21 mouse cellular contexts compared by ENCODE assay signal in genomic region chr9:114612566-114612965, GRCm38 (mm10). TPM values are rescaled to one million over a fixed set of nuclear protein-coding genes. Genes with fewer than 3 reads are reported as not detected.
A peak's percentile ranks its signal among the peaks of the same experiment; 100 is the strongest.
DNase-seq lines count a peak whose midpoint lies in the region.
"Had no signal": no experiment of that assay in that cellular context is flagged by ENCODE, and none has a peak within 500 bp of the region (broad histone marks: within the 10 kb centered on the region; RNA-seq: fewer than 3 reads in every experiment).

No protein-coding gene starts in this region.

- peak; percentile 37 for DNase-seq in adrenal gland, postnatal 14 days
- no peak for DNase-seq in adrenal gland, adult 8-10 months
- peak; percentile 5 for DNase-seq in thymus, postnatal 0 days (ENCODE audit: low spot score)
- no peak for DNase-seq in thymus, adult 18-20 months
- peak; percentile 55 for DNase-seq in ZHBTc4 (ENCODE audit: low read depth, low spot score)
- no peak for DNase-seq in testis, postnatal 10 days (ENCODE audit: low spot score)
- no peak for DNase-seq in liver
- DNase-seq: cerebellum, adult 11 months; cerebellum, adult 9-11 months; embryo, embryonic 11 days; heart, postnatal 10 days; kidney, adult 11 months; kidney, postnatal 14 days; layer of hippocampus, adult 9-11 months; lung, embryonic 14.5 days; right cerebral cortex, postnatal 25 days had no signal

RNA-seq across cellular contexts. Expression of gene Cnot10, which starts 27.4 kb away (rescaled TPM):
- 33.9 and 36.5 TPM in 2 replicates for total RNA-seq in adrenal gland, postnatal 14 days (2021)
- total RNA-seq in adrenal gland, adult 8-10 months (2022), result 10 to 100 TPM; 42.5 to 51.1 (median 44.4) TPM
- polyA plus RNA-seq in thymus, postnatal 0 days (2015; fragmentation: Nextera tagmentation; extraction: Ambion mirVana), result 61.8 and 64.1 TPM in 2 replicates

RNA-seq across cellular contexts. Expression of gene Trim71, which starts 48.4 kb away (rescaled TPM):
- total RNA-seq in adrenal gland, postnatal 14 days (2021), result 0.04 TPM in 1 of 2 replicates, not detected in the other
- under 1 TPM in 1 of 4 experiments, not detected in 3; 0.03 TPM for total RNA-seq in adrenal gland, adult 8-10 months (2022)
- 0.01 and 0.03 TPM in 2 replicates for polyA plus RNA-seq in thymus, postnatal 0 days (2015; fragmentation: Nextera tagmentation; extraction: Ambion mirVana)
- total RNA-seq: heart, adult 8-10 months; heart, postnatal 10 days; hematopoietic stem cell, adult 5-6 weeks; liver, adult 2 months; megakaryocyte, adult 5-6 weeks had no signal
- polyA plus RNA-seq: gonadal fat pad, adult 2 months; liver, adult 2 months had no signal

Comparison
In these comparisons a context has a peak if more than half of its experiments do, and no peak if none do; other contexts are left out.
1. DNase-seq: peak in adrenal gland, postnatal 14 days (single experiment), thymus, postnatal 0 days (single experiment) and ZHBTc4 (single experiment); none in adrenal gland, adult 8-10 months (single experiment), thymus, adult 18-20 months (0 of 2), testis, postnatal 10 days (single experiment) and liver (single experiment).